ENCODE assay signal across 20 mouse cellular contexts in genomic region chr13:60193273-60193672, GRCm38 (mm10). TPM values are rescaled to one million over a fixed set of nuclear protein-coding genes. Genes with fewer than 3 reads are reported as not detected.
DNase-seq lines count a peak whose midpoint lies in the region; ATAC-seq and TF ChIP-seq lines count a peak whose summit lies in the region.
"Had no signal": no experiment of that assay in that cellular context is flagged by ENCODE, and none has a peak within 500 bp of the region (broad histone marks: within the 10 kb centered on the region; RNA-seq: fewer than 3 reads in every experiment).

No protein-coding gene starts in this region.

- no peak overlapping the region for H3K9ac ChIP-seq in embryonic facial prominence, embryonic 12.5 days
- no peak overlapping the region for H3K9ac ChIP-seq in stomach, embryonic 14.5 days (replicated peaks; ENCODE audit: low read depth, low read length)
- H3K9ac ChIP-seq in stomach, postnatal 0 days (ENCODE audit: low read length): no peak overlapping the region
- no peak overlapping the region for H3K9ac ChIP-seq in intestine, embryonic 15.5 days
- H3K9ac ChIP-seq: neural tube, embryonic 13.5 days had no signal

- peaks cover 11% of the 10 kb centered on the region for H3K4me1 ChIP-seq in embryonic facial prominence, embryonic 12.5 days
- peaks cover 9% of the 10 kb centered on the region; the same call in 1 of the 2 replicates for H3K4me1 ChIP-seq in embryonic facial prominence, embryonic 10.5 days
- H3K4me1 ChIP-seq in stomach, embryonic 14.5 days (ENCODE audit: control insufficient read depth, insufficient read depth, low read length): no peaks in the 10 kb centered on the region
- no peaks in the 10 kb centered on the region for H3K4me1 ChIP-seq in stomach, postnatal 0 days (replicated peaks; ENCODE audit: control insufficient read depth, insufficient read depth)
- no peaks in the 10 kb centered on the region for H3K4me1 ChIP-seq in intestine, embryonic 15.5 days (replicated peaks)
- H3K4me1 ChIP-seq: midbrain, embryonic 10.5 days; neural tube, embryonic 13.5 days had no signal

- peak overlapping the region; percentile 42; the same call in 1 of the 2 replicates for H3K27ac ChIP-seq in embryonic facial prominence, embryonic 12.5 days
- no peak overlapping the region for H3K27ac ChIP-seq in embryonic facial prominence, embryonic 10.5 days (replicated peaks)
- no peak overlapping the region; the same call in 1 of the 2 replicates for H3K27ac ChIP-seq in stomach, embryonic 14.5 days (ENCODE audit: low read length)
- no peak overlapping the region for H3K27ac ChIP-seq in stomach, postnatal 0 days (replicated peaks)
- 0 out of 2 replicates have a peak overlapping the region, but pooled peaks have one; percentile 11 for H3K27ac ChIP-seq in intestine, embryonic 15.5 days
- H3K27ac ChIP-seq: heart, embryonic 10.5 days; midbrain, embryonic 10.5 days; neural tube, embryonic 13.5 days had no signal

- TF ChIP-seq EP300 in stomach, postnatal 0 days (optimal IDR thresholded peaks at IDR 0.05): no peak

- no peaks in the 10 kb centered on the region for H3K36me3 ChIP-seq in embryonic facial prominence, embryonic 12.5 days
- H3K36me3 ChIP-seq in embryonic facial prominence, embryonic 10.5 days (replicated peaks): no peaks in the 10 kb centered on the region
- H3K36me3 ChIP-seq in stomach, embryonic 14.5 days (ENCODE audit: control insufficient read depth, insufficient read depth, low read length): no peaks in the 10 kb centered on the region
- no peaks in the 10 kb centered on the region for H3K36me3 ChIP-seq in stomach, postnatal 0 days (ENCODE audit: control insufficient read depth, insufficient read depth, low read length)
- no peaks in the 10 kb centered on the region for H3K36me3 ChIP-seq in intestine, embryonic 15.5 days
- H3K36me3 ChIP-seq: heart, embryonic 10.5 days; midbrain, embryonic 10.5 days; neural tube, embryonic 13.5 days had no signal

- DNase-seq in embryonic facial prominence, embryonic 10.5 days (ENCODE audit: low spot score): no peak
- no peak for DNase-seq in stomach, postnatal 0 days (ENCODE audit: low spot score)
- DNase-seq in adrenal gland, postnatal 4 days (ENCODE audit: low spot score in 2 of 2): no peak
- no peak for DNase-seq in ovary, adult 18-20 months (ENCODE audit: low spot score)
- DNase-seq: adrenal gland, adult 2 months; cerebellum, adult 9-11 months; liver; right cerebral cortex, postnatal 14 days; spleen, adult 18-20 months; thymus, adult 2 months had no signal

- no peaks in the 10 kb centered on the region; the same call in 1 of the 2 replicates for H3K9me3 ChIP-seq in embryonic facial prominence, embryonic 12.5 days
- peaks cover 6% of the 10 kb centered on the region for H3K9me3 ChIP-seq in embryonic facial prominence, embryonic 10.5 days
- H3K9me3 ChIP-seq in stomach, embryonic 14.5 days (ENCODE audit: control insufficient read depth, low read depth, low read length): no peaks in the 10 kb centered on the region
- no peaks in the 10 kb centered on the region for H3K9me3 ChIP-seq in stomach, postnatal 0 days (ENCODE audit: control insufficient read depth, low read length)
- no peaks in the 10 kb centered on the region for H3K9me3 ChIP-seq in intestine, embryonic 15.5 days
- H3K9me3 ChIP-seq: neural tube, embryonic 13.5 days had no signal

- 35% methylated on average over 6 of the region's 6 CpGs for WGBS in embryonic facial prominence, embryonic 12.5 days
- 70% methylated on average over 6 of the region's 6 CpGs for WGBS in embryonic facial prominence, embryonic 10.5 days
- WGBS in stomach, embryonic 14.5 days: 19% methylated on average over 6 of the region's 6 CpGs
- 13% methylated on average over 6 of the region's 6 CpGs for WGBS in stomach, postnatal 0 days
- 20% methylated on average over 6 of the region's 6 CpGs for WGBS in intestine, embryonic 15.5 days

- H3K4me3 ChIP-seq in embryonic facial prominence, embryonic 12.5 days: no peak overlapping the region
- no peak overlapping the region for H3K4me3 ChIP-seq in embryonic facial prominence, embryonic 10.5 days
- no peak overlapping the region for H3K4me3 ChIP-seq in stomach, embryonic 14.5 days (ENCODE audit: low read depth, low read length)
- H3K4me3 ChIP-seq in stomach, postnatal 0 days (ENCODE audit: low read depth, low read length): no peak overlapping the region
- no peak overlapping the region for H3K4me3 ChIP-seq in intestine, embryonic 15.5 days (replicated peaks)
- H3K4me3 ChIP-seq: heart, embryonic 10.5 days; midbrain, embryonic 10.5 days; neural tube, embryonic 13.5 days had no signal

- no peaks in the 10 kb centered on the region for H3K27me3 ChIP-seq in embryonic facial prominence, embryonic 12.5 days
- H3K27me3 ChIP-seq in embryonic facial prominence, embryonic 10.5 days (replicated peaks; ENCODE audit: low read depth, poor library complexity, severe bottlenecking): no peaks in the 10 kb centered on the region
- no peaks in the 10 kb centered on the region for H3K27me3 ChIP-seq in stomach, embryonic 14.5 days (ENCODE audit: control insufficient read depth, insufficient read depth, low read length)
- no peaks in the 10 kb centered on the region for H3K27me3 ChIP-seq in stomach, postnatal 0 days (ENCODE audit: control insufficient read depth, insufficient read depth, low read length)
- H3K27me3 ChIP-seq in intestine, embryonic 15.5 days (replicated peaks): no peaks in the 10 kb centered on the region
- H3K27me3 ChIP-seq: CH12.LX; neural tube, embryonic 13.5 days had no signal

- no peak overlapping the region for H3K4me2 ChIP-seq in embryonic facial prominence, embryonic 12.5 days (replicated peaks)
- no peak overlapping the region for H3K4me2 ChIP-seq in stomach, embryonic 14.5 days (replicated peaks; ENCODE audit: low read depth, low read length)
- no peak overlapping the region for H3K4me2 ChIP-seq in stomach, postnatal 0 days (replicated peaks; ENCODE audit: low read depth)
- H3K4me2 ChIP-seq in intestine, embryonic 15.5 days (replicated peaks): no peak overlapping the region
- H3K4me2 ChIP-seq: neural tube, embryonic 13.5 days had no signal

- ATAC-seq in embryonic facial prominence, embryonic 12.5 days (ENCODE audit: insufficient number of reproducible peaks, insufficient read depth, low FRiP score, low TSS enrichment): peak; percentile 64; the same call in 1 of the 2 replicates
- ATAC-seq in stomach, embryonic 14.5 days (ENCODE audit: insufficient number of reproducible peaks, insufficient read depth, low FRiP score, low read depth): peak; percentile 49; the same call in 1 of the 2 replicates
- ATAC-seq in stomach, postnatal 0 days (ENCODE audit: low FRiP score, low TSS enrichment): no peak
- ATAC-seq in intestine, embryonic 15.5 days: peak; percentile 55
- no peak for ATAC-seq in megakaryocyte-erythroid progenitor cell, adult 5-6 weeks (replicated peaks; ENCODE audit: low FRiP score, low TSS enrichment, poor library complexity, severe bottlenecking)
- ATAC-seq: forebrain, embryonic 16.5 days had no signal

- no peak for TF ChIP-seq CTCF in stomach, postnatal 0 days (IDR thresholded peaks at IDR 0.05; ENCODE audit: low read depth)

RNA-seq across cellular contexts. Expression of gene Gas1, which starts 16.1 kb away (rescaled TPM):
- 261 and 307 TPM in 2 replicates for polyA plus RNA-seq in embryonic facial prominence, embryonic 12.5 days (2016; fragmentation: Nextera tagmentation; extraction: Ambion mirVana)
- 77.9 and 78.3 TPM in 2 replicates for polyA plus RNA-seq in embryonic facial prominence, embryonic 10.5 days (2016; fragmentation: Nextera tagmentation; extraction: Ambion mirVana)
- polyA plus RNA-seq in stomach, embryonic 14.5 days (2014; fragmentation: Nextera tagmentation; extraction: Ambion mirVana): 82.3 and 109 TPM in 2 replicates
- 62.4 and 78.9 TPM in 2 replicates for polyA plus RNA-seq in stomach, postnatal 0 days (2015; fragmentation: Nextera tagmentation; extraction: Ambion mirVana)
- polyA plus RNA-seq in intestine, embryonic 15.5 days (2015; fragmentation: Nextera tagmentation; extraction: Ambion mirVana): 78.0 and 93.4 TPM in 2 replicates
- total RNA-seq in adrenal gland, postnatal 4 days (2021): 10 to 100 TPM; 86.7 to 87.7 TPM
- total RNA-seq in megakaryocyte-erythroid progenitor cell, adult 5-6 weeks (2014; fragmentation: Nextera tagmentation): not detected in 2 replicates
- not detected in 2 replicates for total RNA-seq in megakaryocyte-erythroid progenitor cell, adult 5-6 weeks (2017)
- total RNA-seq: CH12.LX, MEL had no signal

Comparison
In these comparisons a context has a peak if more than half of its experiments do, and no peak if none do; other contexts are left out.
1. ATAC-seq: peak in embryonic facial prominence, embryonic 12.5 days (single experiment), stomach, embryonic 14.5 days (single experiment) and intestine, embryonic 15.5 days (single experiment); none in stomach, postnatal 0 days (single experiment) and megakaryocyte-erythroid progenitor cell, adult 5-6 weeks (single experiment).
2. H3K27ac ChIP-seq: peak in embryonic facial prominence, embryonic 12.5 days (single experiment) and intestine, embryonic 15.5 days (single experiment); none in embryonic facial prominence, embryonic 10.5 days (single experiment), stomach, embryonic 14.5 days (single experiment) and stomach, postnatal 0 days (single experiment).